Mouse (Mus musculus) lung, embryonic 16.5 days (tissue): ENCODE data around the gene Phlpp1. TPM values are rescaled to one million over a fixed set of nuclear protein-coding genes. Genes with fewer than 3 reads are reported as not detected.
"Not testable (repeated sequence)": the region's sequence is repeated elsewhere in the genome, so short reads cannot be mapped to it uniquely, and the experiment has no call there.

Experiments used
- ATAC-seq: fragments of 200-750 bp; cut with Nextera tagmentation; 2 replicates; pipeline ENCODE4 v1.8.0; 2017; ENCODE audit warnings: low read depth, mild to moderate bottlenecking, moderate library complexity
- H3K27ac ChIP-seq: fragments of 300-500 bp; sonication (generic); 2 replicates; pipeline ENCODE4 v1.5.1; 2014; ENCODE audit warnings: mild to moderate bottlenecking, control low read depth, low read length
- H3K27me3 ChIP-seq: fragments of 300-500 bp; sonication (generic); 2 replicates; pipeline ENCODE4 v1.6.1; 2014; ENCODE audit warnings: low read depth, low read length, mixed read lengths; ENCODE audit not compliant: control insufficient read depth, insufficient read depth
- H3K36me3 ChIP-seq: fragments of 300-500 bp; sonication (generic); 2 replicates; pipeline ENCODE4 v1.6.1; 2014; ENCODE audit warnings: low read length; ENCODE audit not compliant: control insufficient read depth, insufficient read depth
- H3K4me1 ChIP-seq: fragments of 300-500 bp; sonication (generic); replicated peaks from 2 replicates; pipeline ENCODE4 v1.6.1; 2014; ENCODE audit warnings: low read length, mixed read lengths; ENCODE audit not compliant: control insufficient read depth, insufficient read depth
- H3K4me2 ChIP-seq: fragments of 300-500 bp; sonication (generic); 2 replicates; pipeline ENCODE4 v1.6.1; 2014; ENCODE audit warnings: low read depth, low read length, control low read depth
- H3K4me3 ChIP-seq: fragments of 300-500 bp; sonication (generic); 2 replicates; pipeline ENCODE4 v1.5.1; 2014; ENCODE audit warnings: mild to moderate bottlenecking, low read length, control low read depth
- H3K9ac ChIP-seq: fragments of 300-500 bp; sonication (generic); 2 replicates; pipeline ENCODE4 v1.6.1; 2014; ENCODE audit warnings: low read length, control low read depth
- H3K9me3 ChIP-seq: fragments of 300-500 bp; sonication (generic); 2 replicates; pipeline ENCODE4 v1.6.1; 2016; ENCODE audit warnings: low read length; ENCODE audit not compliant: control insufficient read depth
- WGBS: fragments of 180-500 bp; shearing (Covaris S2); extraction: QIAGEN DNeasy Blood & Tissue Kit; methylation state at CpG from one replicate; pipeline ENCODE4 v1.1.7; 2014; 5-methylcytosine and 5-hydroxymethylcytosine counted together
- polyA plus RNA-seq: library from polyadenylated mRNA; unstranded; fragments of >200 nt; fragmentation: Nextera tagmentation; extraction: Ambion mirVana; gene quantifications from 2 replicates; pipeline ENCODE4 v1.2.1, GENCODE M21; 2015

The Phlpp1 gene
- polyA plus RNA-seq, 1 experiment from 2014 or later, result 2.6 TPM

GRCm38 (mm10) chr1:106289065-106289464, 117.5 kb downstream of the Phlpp1 start:
- Histone ChIP-seq H3K4me3 (no peak overlapping the region), H3K27me3 (no peaks in the 10 kb centered on the region), H3K4me1 (no peaks in the 10 kb centered on the region), H3K36me3 (no peaks in the 10 kb centered on the region), H3K9ac (no peak overlapping the region), H3K9me3 (no peaks in the 10 kb centered on the region), H3K27ac (no peak overlapping the region), H3K4me2 (no peak overlapping the region)
- ATAC-seq, result no peak
- 83% methylated on average over 5 of the region's 5 CpGs for WGBS

GRCm38 (mm10) chr1:106289580-106289979, 118.0 kb downstream of the Phlpp1 start:
- no peak overlapping the region for H3K9ac ChIP-seq
- H3K27ac ChIP-seq, result no peak overlapping the region
- no peak for ATAC-seq

DNA sequence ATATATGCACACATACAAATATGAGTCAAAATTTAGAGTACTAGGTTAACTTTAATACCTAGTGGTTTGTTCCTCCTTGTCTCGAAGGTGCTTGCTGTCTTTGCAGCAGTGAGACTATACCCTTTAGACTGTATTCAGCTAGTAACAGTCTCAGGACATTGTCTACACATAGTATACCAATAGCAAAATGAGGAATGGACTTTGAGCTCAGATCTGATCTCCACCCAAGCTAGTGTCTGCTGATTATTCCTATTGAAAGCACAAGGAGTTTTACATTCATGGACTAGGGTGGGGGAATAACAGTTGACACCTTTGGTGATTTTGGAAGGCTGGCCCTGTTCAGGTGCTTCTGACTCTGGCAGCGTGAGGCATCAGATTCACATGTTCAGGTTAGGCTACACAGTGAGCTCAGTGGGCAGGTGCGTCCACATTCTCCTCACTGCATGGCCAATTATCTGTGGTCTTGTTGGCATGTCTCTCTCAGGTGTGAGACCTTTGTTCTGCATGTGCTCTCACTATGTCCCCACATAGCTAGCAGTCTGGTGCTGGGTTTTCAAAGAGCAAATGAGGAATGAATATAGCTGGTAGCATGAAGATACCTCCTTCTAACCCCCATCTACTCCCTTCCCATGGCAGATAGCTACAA, 138.0 kb downstream of the Phlpp1 start:
- no peak overlapping the region for H3K4me2 ChIP-seq
- H3K27ac ChIP-seq, result no peak overlapping the region
- H3K4me3 ChIP-seq, result no peak overlapping the region
- H3K27me3 ChIP-seq, result no peaks in the 10 kb centered on the region
- H3K36me3 ChIP-seq, result peaks cover 2% of the 10 kb centered on the region; the same call in 1 of the 2 replicates
- no peak overlapping the region for H3K9ac ChIP-seq
- WGBS, result 96% methylated on average over 3 of the region's 3 CpGs
- no peaks in the 10 kb centered on the region for H3K9me3 ChIP-seq
- no peaks in the 10 kb centered on the region for H3K4me1 ChIP-seq
- no peak for ATAC-seq

More at GRCm38 (mm10) chr1:106289580-106289979, 118.0 kb downstream of the Phlpp1 start:
- Histone ChIP-seq H3K4me3 (no peak overlapping the region), H3K9me3 (no peaks in the 10 kb centered on the region), H3K4me2 (no peak overlapping the region), H3K4me1 (no peaks in the 10 kb centered on the region), H3K27me3 (no peaks in the 10 kb centered on the region), H3K36me3 (no peaks in the 10 kb centered on the region)
- WGBS, result 86% methylated on average over 2 of the region's 2 CpGs

DNA sequence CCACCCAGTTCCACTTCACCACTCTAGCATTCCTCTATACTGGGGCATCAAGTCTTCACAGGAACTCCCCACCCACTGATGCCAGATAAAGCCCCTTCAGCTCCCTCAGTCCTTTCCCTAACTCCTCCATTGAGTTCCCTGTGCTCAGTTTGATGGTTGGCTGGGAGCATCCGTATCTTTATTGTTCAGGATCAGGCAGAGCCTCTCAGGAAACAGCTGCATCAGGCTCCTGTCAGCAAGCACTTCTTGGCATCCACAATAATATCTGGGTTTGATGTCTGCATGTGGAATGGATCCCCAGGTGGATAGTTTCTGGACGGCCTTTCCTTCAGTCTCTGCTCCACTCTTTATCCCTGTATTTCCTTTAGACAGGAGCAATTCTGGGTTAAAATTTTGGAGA, 138.7 kb downstream of the Phlpp1 start:
- ATAC-seq, result no peak
- no peaks in the 10 kb centered on the region for H3K27me3 ChIP-seq
- H3K4me2 ChIP-seq, result no peak overlapping the region
- H3K27ac ChIP-seq, result no peak overlapping the region
- H3K9me3 ChIP-seq, result no peaks in the 10 kb centered on the region
- no peak overlapping the region for H3K9ac ChIP-seq
- 66% methylated on average over 2 of the region's 2 CpGs for WGBS
- peaks cover 2% of the 10 kb centered on the region; the same call in 1 of the 2 replicates for H3K36me3 ChIP-seq
- no peak overlapping the region for H3K4me3 ChIP-seq
- H3K4me1 ChIP-seq, result no peaks in the 10 kb centered on the region

GRCm38 (mm10) chr1:106311830-106312229, 140.3 kb downstream of the Phlpp1 start:
- not testable (repeated sequence) for H3K27me3 ChIP-seq
- 95% methylated on average over 2 of the region's 2 CpGs for WGBS

GRCm38 (mm10) chr1:106314476-106314875, 142.9 kb downstream of the Phlpp1 start:
- Histone ChIP-seq H3K36me3 (no peaks in the 10 kb centered on the region), H3K4me1 (peaks cover 2% of the 10 kb centered on the region; the same call in 1 of the 2 replicates), H3K9me3 (no peaks in the 10 kb centered on the region), H3K9ac (no peak overlapping the region), H3K4me2 (no peak overlapping the region), H3K27ac (no peak overlapping the region), H3K4me3 (no peak overlapping the region), H3K27me3 (no peaks in the 10 kb centered on the region)
- no peak for ATAC-seq
- 72% methylated on average over 4 of the region's 4 CpGs for WGBS

More at GRCm38 (mm10) chr1:106311830-106312229, 140.3 kb downstream of the Phlpp1 start:
- not testable (repeated sequence) for ATAC-seq, H3K4me1 ChIP-seq, H3K9me3 ChIP-seq, H3K27ac ChIP-seq, H3K4me2 ChIP-seq, H3K4me3 ChIP-seq, H3K36me3 ChIP-seq, H3K9ac ChIP-seq

GRCm38 (mm10) chr1:106316641-106317304, 145.2 kb downstream of the Phlpp1 start:
- peak; percentile 36 for ATAC-seq
- H3K36me3 ChIP-seq, result no peaks in the 10 kb centered on the region
- peaks cover 2% of the 10 kb centered on the region; the same call in 1 of the 2 replicates for H3K4me1 ChIP-seq
- WGBS, result 55% methylated on average over 4 of the region's 4 CpGs
- no peaks in the 10 kb centered on the region for H3K27me3 ChIP-seq
- H3K9me3 ChIP-seq, result no peaks in the 10 kb centered on the region
- no peak overlapping the region for H3K4me3 ChIP-seq
- no peak overlapping the region for H3K9ac ChIP-seq
- no peak overlapping the region for H3K4me2 ChIP-seq
- H3K27ac ChIP-seq, result peak overlapping the region; percentile 75

DNA sequence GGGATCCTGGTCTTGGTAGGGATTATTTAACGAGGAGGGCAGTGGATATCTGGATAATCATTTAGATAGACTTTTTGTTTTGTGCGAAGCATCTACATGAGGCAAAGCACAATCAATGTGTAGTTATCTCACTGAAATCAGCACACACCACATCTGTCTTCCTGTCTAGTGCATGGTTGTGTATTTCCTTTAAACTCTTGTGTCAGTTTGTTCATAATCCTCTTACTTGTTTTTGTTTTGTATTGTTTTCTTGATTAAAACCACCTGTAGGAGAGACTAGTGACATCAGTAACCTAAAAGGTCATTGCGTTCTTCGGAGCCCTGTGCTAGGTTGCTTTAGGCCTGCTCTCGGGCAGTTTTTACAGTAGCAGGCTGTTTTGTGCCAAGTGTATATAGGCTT, 146.8 kb downstream of the Phlpp1 start:
- Histone ChIP-seq H3K27ac (no peak overlapping the region), H3K4me1 (peaks cover 2% of the 10 kb centered on the region; the same call in 1 of the 2 replicates), H3K9ac (no peak overlapping the region), H3K4me2 (no peak overlapping the region), H3K27me3 (no peaks in the 10 kb centered on the region), H3K4me3 (no peak overlapping the region), H3K36me3 (no peaks in the 10 kb centered on the region), H3K9me3 (no peaks in the 10 kb centered on the region)
- no peak for ATAC-seq
- 69% methylated on average over 5 of the region's 5 CpGs for WGBS

DNA sequence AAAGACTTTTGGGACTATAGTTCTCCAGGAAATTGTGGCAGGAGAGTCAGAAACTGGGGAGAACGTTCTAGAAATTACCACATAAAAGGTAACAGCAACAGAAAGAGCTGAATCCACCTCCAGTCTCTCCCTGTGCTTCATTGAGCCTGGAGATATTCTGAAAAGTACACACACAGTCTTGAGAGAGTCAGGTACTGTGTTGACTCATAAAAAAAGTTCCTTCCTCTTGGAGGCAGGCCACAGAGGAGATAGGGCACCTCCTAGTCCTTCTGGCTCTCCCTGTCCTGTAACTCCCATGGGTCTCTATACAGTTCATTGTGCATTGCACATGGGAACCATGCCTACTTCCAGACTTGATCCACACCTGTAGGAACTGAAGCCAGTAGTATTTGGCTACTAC, 149.0 kb downstream of the Phlpp1 start:
- Histone ChIP-seq H3K4me3 (no peak overlapping the region), H3K4me1 (peaks cover 2% of the 10 kb centered on the region; the same call in 1 of the 2 replicates), H3K36me3 (no peaks in the 10 kb centered on the region), H3K27me3 (no peaks in the 10 kb centered on the region), H3K9me3 (no peaks in the 10 kb centered on the region), H3K4me2 (no peak overlapping the region), H3K27ac (no peak overlapping the region), H3K9ac (no peak overlapping the region)
- WGBS, result 67% methylated on average over 1 of the region's 1 CpGs
- ATAC-seq, result no peak
